Mouse (Mus musculus) hindbrain, embryonic 16.5 days (tissue): ENCODE measurements around the gene Lmod2. TPM values are rescaled to one million over a fixed set of nuclear protein-coding genes. Genes with fewer than 3 reads are reported as not detected.

Experiments used
- ATAC-seq: fragments of 200-750 bp; cut with Nextera tagmentation; 2 replicates; pipeline ENCODE4 v1.8.0; 2017; ENCODE audit warnings: moderate TSS enrichment, moderate library complexity
- H3K27ac ChIP-seq: fragments of 300-500 bp; sonication (generic); 2 replicates; pipeline ENCODE4 v1.5.1; 2014; ENCODE audit warnings: low read depth, mild to moderate bottlenecking, control low read depth, low read length, moderate library complexity
- H3K27me3 ChIP-seq: fragments of 300-500 bp; sonication (generic); replicated peaks from 2 replicates; pipeline ENCODE4 v1.6.1; 2014; ENCODE audit warnings: low read length; ENCODE audit not compliant: control insufficient read depth, insufficient read depth
- H3K36me3 ChIP-seq: fragments of 300-500 bp; sonication (generic); 2 replicates; pipeline ENCODE4 v1.6.1; 2014; ENCODE audit warnings: mild to moderate bottlenecking, low read length, moderate library complexity, mixed read lengths; ENCODE audit not compliant: control insufficient read depth, insufficient read depth
- H3K4me1 ChIP-seq: fragments of 300-500 bp; sonication (generic); 2 replicates; pipeline ENCODE4 v1.6.1; 2014; ENCODE audit warnings: low read depth, low read length; ENCODE audit not compliant: control insufficient read depth, insufficient read depth
- H3K4me2 ChIP-seq: fragments of 300-500 bp; sonication (generic); 2 replicates; pipeline ENCODE4 v1.6.1; 2014; ENCODE audit warnings: mild to moderate bottlenecking, low read length, control low read depth, moderate library complexity
- H3K4me3 ChIP-seq: fragments of 300-500 bp; sonication (generic); 2 replicates; pipeline ENCODE4 v1.5.1; 2014; ENCODE audit warnings: mild to moderate bottlenecking, low read length, control low read depth, moderate library complexity
- H3K9ac ChIP-seq: fragments of 300-500 bp; sonication (generic); 2 replicates; pipeline ENCODE4 v1.6.1; 2014; ENCODE audit warnings: low read depth, mild to moderate bottlenecking, control low read depth, low read length, moderate library complexity
- H3K9me3 ChIP-seq: fragments of 300-500 bp; sonication (generic); 2 replicates; pipeline ENCODE4 v1.6.1; 2014; ENCODE audit warnings: mild to moderate bottlenecking, low read length, moderate library complexity; ENCODE audit not compliant: control insufficient read depth
- WGBS: fragments of 180-500 bp; shearing (Covaris S2); extraction: QIAGEN DNeasy Blood & Tissue Kit; methylation state at CpG from one replicate; pipeline ENCODE4 v1.1.7; 2014; 5-methylcytosine and 5-hydroxymethylcytosine counted together
- polyA plus RNA-seq: library from polyadenylated mRNA; unstranded; fragments of >200 nt; fragmentation: Nextera tagmentation; extraction: Ambion mirVana; gene quantifications from 2 replicates; pipeline ENCODE4 v1.2.1, GENCODE M21; 2015

Gene Lmod2
- polyA plus RNA-seq, 1 experiment from 2014 or later, result not detected

- H3K36me3 ChIP-seq, result no peaks in the 10 kb centered on the region
- no peaks in the 10 kb centered on the region for H3K4me1 ChIP-seq
- ATAC-seq, result no peak
- 80% methylated on average over 5 of the region's 5 CpGs for WGBS
- no peak overlapping the region for H3K9ac ChIP-seq
- H3K27ac ChIP-seq, result no peak overlapping the region
- H3K27me3 ChIP-seq, result no peaks in the 10 kb centered on the region
- H3K9me3 ChIP-seq, result no peaks in the 10 kb centered on the region
- no peak overlapping the region for H3K4me2 ChIP-seq
- H3K4me3 ChIP-seq, result no peak overlapping the region
These were observed 2.1 kb downstream of the Lmod2 start for GRCm38 (mm10) chr6:24599639-24600038.

- no peak overlapping the region for H3K4me2 ChIP-seq
- 88% methylated on average over 6 of the region's 6 CpGs for WGBS
- H3K9ac ChIP-seq, result no peak overlapping the region
- no peak overlapping the region for H3K27ac ChIP-seq
- no peaks in the 10 kb centered on the region for H3K9me3 ChIP-seq
- no peaks in the 10 kb centered on the region for H3K27me3 ChIP-seq
- H3K4me3 ChIP-seq, result no peak overlapping the region
- no peaks in the 10 kb centered on the region for H3K4me1 ChIP-seq
- H3K36me3 ChIP-seq, result no peaks in the 10 kb centered on the region
- no peak for ATAC-seq
These were observed 2.6 kb downstream of the Lmod2 start for GRCm38 (mm10) chr6:24600134-24600533.

DNA sequence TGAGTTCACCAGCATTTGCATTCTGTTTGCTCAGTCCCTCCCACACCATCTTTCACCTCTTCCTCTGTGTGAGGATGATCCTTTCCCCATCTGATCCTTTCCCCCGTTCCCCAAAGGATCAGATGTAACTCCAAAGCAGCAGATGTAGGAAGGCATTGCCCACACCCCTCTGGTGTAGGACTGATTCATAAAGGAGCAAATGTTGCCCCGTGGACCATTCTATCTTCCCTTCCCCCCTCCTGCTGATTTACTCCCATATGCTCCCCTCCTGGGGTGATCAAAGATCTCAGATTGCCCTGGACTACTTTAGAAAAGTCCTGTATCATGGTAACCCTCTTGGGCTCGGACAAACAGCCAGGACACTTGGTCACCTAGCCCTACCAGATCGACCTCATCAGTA, 3.2 kb downstream of the Lmod2 start:
- Histone ChIP-seq H3K27ac (no peak overlapping the region), H3K9me3 (no peaks in the 10 kb centered on the region), H3K9ac (no peak overlapping the region), H3K4me1 (no peaks in the 10 kb centered on the region), H3K27me3 (no peaks in the 10 kb centered on the region), H3K36me3 (no peaks in the 10 kb centered on the region), H3K4me2 (no peak overlapping the region), H3K4me3 (no peak overlapping the region)
- WGBS, result 82% methylated on average over 4 of the region's 4 CpGs
- ATAC-seq, result no peak

DNA sequence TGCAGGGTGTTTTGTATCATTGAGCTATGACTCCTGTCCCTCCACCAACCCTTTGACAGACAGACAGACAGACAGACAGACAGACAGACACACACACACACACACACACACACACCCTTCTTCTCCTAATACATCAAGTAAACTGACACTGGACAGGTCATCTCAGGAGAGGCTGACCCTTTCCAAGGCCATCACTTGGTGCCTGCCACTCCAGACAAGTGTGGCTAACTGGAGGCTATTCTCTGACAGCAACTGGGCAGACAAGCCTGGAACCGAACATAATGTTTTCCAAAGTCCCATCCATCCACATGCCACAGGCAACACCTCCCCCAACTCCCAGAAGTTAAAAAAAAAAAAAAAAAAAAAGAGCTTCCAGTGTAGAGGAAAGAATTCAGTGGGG, 4.1 kb downstream of the Lmod2 start:
- no peak for ATAC-seq
- no peaks in the 10 kb centered on the region; the same call in 1 of the 2 replicates for H3K9me3 ChIP-seq
- no peak overlapping the region for H3K4me2 ChIP-seq
- H3K4me3 ChIP-seq, result no peak overlapping the region
- no peak overlapping the region for H3K27ac ChIP-seq
- no peaks in the 10 kb centered on the region for H3K27me3 ChIP-seq
- no peak overlapping the region for H3K9ac ChIP-seq
- H3K4me1 ChIP-seq, result no peaks in the 10 kb centered on the region
- no peaks in the 10 kb centered on the region for H3K36me3 ChIP-seq
- 50% methylated on average over 1 of the region's 1 CpGs for WGBS

- no peak overlapping the region for H3K4me3 ChIP-seq
- ATAC-seq, result no peak
- no peaks in the 10 kb centered on the region for H3K36me3 ChIP-seq
- H3K27ac ChIP-seq, result no peak overlapping the region
- H3K9ac ChIP-seq, result no peak overlapping the region
- no peaks in the 10 kb centered on the region; the same call in 1 of the 2 replicates for H3K9me3 ChIP-seq
- H3K4me1 ChIP-seq, result no peaks in the 10 kb centered on the region
- WGBS, result 89% methylated on average over 3 of the region's 3 CpGs
- H3K27me3 ChIP-seq, result no peaks in the 10 kb centered on the region
- H3K4me2 ChIP-seq, result no peak overlapping the region
These were observed 4.8 kb downstream of the Lmod2 start for GRCm38 (mm10) chr6:24602351-24602750.

- no peak overlapping the region for H3K4me2 ChIP-seq
- no peak overlapping the region for H3K27ac ChIP-seq
- H3K4me3 ChIP-seq, result no peak overlapping the region
- no peaks in the 10 kb centered on the region; the same call in 1 of the 2 replicates for H3K9me3 ChIP-seq
- whole genome bisulfite sequencing, result 91% methylated on average over 5 of the region's 5 CpGs
- no peak for ATAC-seq
- no peaks in the 10 kb centered on the region for H3K27me3 ChIP-seq
- no peaks in the 10 kb centered on the region for H3K4me1 ChIP-seq
- no peaks in the 10 kb centered on the region for H3K36me3 ChIP-seq
- H3K9ac ChIP-seq, result no peak overlapping the region
These were observed 5.4 kb downstream of the Lmod2 start for GRCm38 (mm10) chr6:24602993-24603392.

DNA sequence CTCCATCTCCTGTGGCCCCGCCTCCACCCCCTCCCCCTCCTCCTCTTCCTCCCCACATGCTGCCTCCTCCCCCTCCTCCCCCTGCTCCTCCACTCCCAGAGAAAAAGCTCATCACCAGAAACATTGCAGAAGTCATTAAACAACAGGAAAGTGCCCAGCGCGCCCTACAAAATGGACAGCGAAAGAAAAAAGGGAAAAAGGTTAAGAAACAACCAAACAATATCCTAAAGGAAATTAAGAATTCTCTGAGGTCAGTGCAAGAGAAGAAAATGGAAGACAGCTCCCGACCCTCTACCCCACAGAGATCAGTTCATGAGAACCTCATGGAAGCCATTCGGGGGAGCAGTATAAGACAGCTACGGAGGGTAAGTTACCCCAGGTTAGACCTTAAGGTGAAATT, 6.7 kb downstream of the Lmod2 start:
- H3K9me3 ChIP-seq, result no peaks in the 10 kb centered on the region; the same call in 1 of the 2 replicates
- no peak overlapping the region for H3K4me3 ChIP-seq
- no peak overlapping the region for H3K9ac ChIP-seq
- ATAC-seq, result no peak
- no peaks in the 10 kb centered on the region for H3K27me3 ChIP-seq
- no peaks in the 10 kb centered on the region for H3K4me1 ChIP-seq
- H3K4me2 ChIP-seq, result no peak overlapping the region
- H3K27ac ChIP-seq, result no peak overlapping the region
- WGBS, result 95% methylated on average over 7 of the region's 7 CpGs
- no peaks in the 10 kb centered on the region for H3K36me3 ChIP-seq

- Histone ChIP-seq H3K4me3 (no peak overlapping the region), H3K9ac (no peak overlapping the region), H3K27ac (no peak overlapping the region), H3K9me3 (no peaks in the 10 kb centered on the region; the same call in 1 of the 2 replicates), H3K36me3 (no peaks in the 10 kb centered on the region), H3K27me3 (no peaks in the 10 kb centered on the region), H3K4me1 (no peaks in the 10 kb centered on the region), H3K4me2 (no peak overlapping the region)
- no peak for ATAC-seq
- whole genome bisulfite sequencing, result 94% methylated on average over 8 of the region's 8 CpGs
These were observed 8.1 kb downstream of the Lmod2 start for GRCm38 (mm10) chr6:24605631-24606030.

DNA sequence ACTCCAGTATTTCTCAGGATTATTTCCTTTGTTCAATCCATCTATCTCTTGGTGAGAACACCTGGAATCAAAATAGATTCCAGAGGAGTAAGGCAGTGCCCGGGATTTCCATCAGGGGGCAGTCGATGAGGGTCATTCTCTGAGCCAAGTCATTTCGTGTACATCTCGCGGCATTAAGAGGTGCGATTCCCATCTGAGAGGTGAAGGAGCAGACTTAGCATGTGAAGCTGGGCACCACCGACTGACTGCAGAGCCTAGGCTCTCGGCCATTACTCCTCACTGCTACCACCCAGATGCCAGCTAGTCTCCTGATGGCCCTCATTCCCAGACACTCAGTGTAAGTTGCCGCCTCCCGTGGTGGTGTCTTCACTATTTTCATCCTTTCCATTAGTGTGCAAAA, 8.9 kb downstream of the Lmod2 start:
- no peaks in the 10 kb centered on the region; the same call in 1 of the 2 replicates for H3K9me3 ChIP-seq
- H3K9ac ChIP-seq, result no peak overlapping the region
- H3K27ac ChIP-seq, result no peak overlapping the region
- no peaks in the 10 kb centered on the region for H3K36me3 ChIP-seq
- no peak overlapping the region for H3K4me3 ChIP-seq
- 80% methylated on average over 10 of the region's 10 CpGs for WGBS
- no peak for ATAC-seq
- no peaks in the 10 kb centered on the region for H3K4me1 ChIP-seq
- no peak overlapping the region for H3K4me2 ChIP-seq
- H3K27me3 ChIP-seq, result no peaks in the 10 kb centered on the region

DNA sequence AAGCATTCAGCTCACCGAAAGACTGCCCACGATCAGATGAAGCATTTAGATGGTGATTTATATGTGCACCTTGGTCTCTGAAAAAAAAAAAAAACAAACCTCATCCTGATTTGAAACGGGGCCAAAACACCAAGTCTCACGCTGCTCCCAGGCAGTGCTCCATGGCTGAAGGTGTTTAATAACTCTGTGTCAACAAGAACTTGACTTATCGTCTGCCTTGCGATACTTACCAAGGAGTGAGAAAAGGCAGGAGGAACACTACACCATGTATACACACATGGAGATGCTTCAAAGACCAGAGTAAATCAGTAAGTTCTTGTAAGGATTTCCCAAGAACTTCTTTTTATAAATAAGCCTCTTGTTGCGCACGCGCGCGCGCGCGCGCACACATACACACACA, 10.0 kb downstream of the Lmod2 start:
- Histone ChIP-seq H3K36me3 (no peaks in the 10 kb centered on the region), H3K4me2 (no peak overlapping the region), H3K4me3 (no peak overlapping the region), H3K27ac (no peak overlapping the region), H3K9me3 (no peaks in the 10 kb centered on the region; the same call in 1 of the 2 replicates), H3K27me3 (no peaks in the 10 kb centered on the region), H3K4me1 (no peaks in the 10 kb centered on the region), H3K9ac (no peak overlapping the region)
- ATAC-seq, result no peak
- 90% methylated on average over 15 of the region's 15 CpGs for WGBS
